Mouse (Mus musculus) lung, embryonic 14.5 days (tissue): ENCODE measurements around the gene BC107364. TPM values are rescaled to one million over a fixed set of nuclear protein-coding genes. Genes with fewer than 3 reads are reported as not detected.
"Not testable (repeated sequence)": the region's sequence is repeated elsewhere in the genome, so short reads cannot be mapped to it uniquely, and the experiment has no call there.

Experiments used
- ATAC-seq: fragments of 200-750 bp; cut with Nextera tagmentation; 2 replicates; pipeline ENCODE4 v1.8.0; 2017; ENCODE audit warnings: mild to moderate bottlenecking, moderate TSS enrichment, moderate library complexity; ENCODE audit not compliant: insufficient read depth
- DNase-seq: peaks from one replicate; pipeline ENCODE4 v3.0.0-alpha.2; 2015
- H3K27ac ChIP-seq: fragments of 300-500 bp; sonication (generic); 2 replicates; pipeline ENCODE4 v1.5.1; 2014; ENCODE audit warnings: low read depth, mild to moderate bottlenecking, moderate library complexity
- H3K27me3 ChIP-seq: fragments of 300-500 bp; sonication (generic); 2 replicates; pipeline ENCODE4 v1.6.1; 2014; ENCODE audit warnings: low read length, control low read depth; ENCODE audit not compliant: insufficient read depth
- H3K36me3 ChIP-seq: fragments of 300-500 bp; sonication (generic); 2 replicates; pipeline ENCODE4 v1.6.1; 2014; ENCODE audit warnings: control low read depth; ENCODE audit not compliant: insufficient read depth
- H3K4me1 ChIP-seq: fragments of 300-500 bp; sonication (generic); 2 replicates; pipeline ENCODE4 v1.6.1; 2014; ENCODE audit warnings: antibody characterized with exemption, control low read depth; ENCODE audit not compliant: insufficient read depth
- H3K4me2 ChIP-seq: fragments of 300-500 bp; sonication (generic); 2 replicates; pipeline ENCODE4 v1.6.1; 2014; ENCODE audit warnings: mild to moderate bottlenecking
- H3K4me3 ChIP-seq: fragments of 300-500 bp; sonication (generic); 2 replicates; pipeline ENCODE4 v1.5.1; 2014; ENCODE audit warnings: low read depth, low read length
- H3K9ac ChIP-seq: fragments of 300-500 bp; sonication (generic); 2 replicates; pipeline ENCODE4 v1.6.1; 2014
- H3K9me3 ChIP-seq: fragments of 300-500 bp; sonication (generic); 2 replicates; pipeline ENCODE4 v1.6.1; 2016; ENCODE audit warnings: low read depth, low read length, control low read depth
- CTCF ChIP-seq: IDR thresholded peaks from 2 replicates; pipeline ENCODE4 v1.5.1; 2016; ENCODE audit warnings: antibody characterized with exemption, low read depth
- WGBS: fragments of 180-500 bp; shearing (Covaris S2); extraction: QIAGEN DNeasy Blood & Tissue Kit; methylation state at CpG from one replicate; pipeline ENCODE4 v1.1.7; 2014; 5-methylcytosine and 5-hydroxymethylcytosine counted together
- polyA plus RNA-seq: library from polyadenylated mRNA; unstranded; fragments of >200 nt; fragmentation: Nextera tagmentation; extraction: Ambion mirVana; gene quantifications from 2 replicates; pipeline ENCODE4 v1.2.1, GENCODE M21; 2014

Gene BC107364
- polyA plus RNA-seq, 1 experiment from 2014 or later = not detected

GRCm38 (mm10) chr3:96411821-96412220 is 40.3 kb downstream of the BC107364 start:
- H3K4me1 ChIP-seq = no peaks in the 10 kb centered on the region
- peaks cover 40% of the 10 kb centered on the region for H3K27me3 ChIP-seq
- TF ChIP-seq CTCF = no peak
- DNase-seq (no peak), ATAC-seq (no peak)
- 79% methylated on average over 3 of the region's 3 CpGs for WGBS
- no peaks in the 10 kb centered on the region for H3K9me3 ChIP-seq
- H3K9ac ChIP-seq = no peak overlapping the region
- no peak overlapping the region for H3K27ac ChIP-seq
- no peaks in the 10 kb centered on the region for H3K36me3 ChIP-seq
- no peak overlapping the region for H3K4me2 ChIP-seq
- H3K4me3 ChIP-seq = no peak overlapping the region

- peaks cover 47% of the 10 kb centered on the region for H3K27me3 ChIP-seq
- H3K4me2 ChIP-seq = no peak overlapping the region
Measured at GRCm38 (mm10) chr3:96410966-96411365, 41.1 kb downstream of the BC107364 start.

GRCm38 (mm10) chr3:96409701-96410246 is 42.3 kb downstream of the BC107364 start:
- 3% methylated on average over 31 of the region's 31 CpGs for WGBS
- Histone ChIP-seq H3K4me3 (peak overlapping the region; percentile 15), H3K27me3 (peaks cover 58% of the 10 kb centered on the region)

More at GRCm38 (mm10) chr3:96410966-96411365, 41.1 kb downstream of the BC107364 start:
- Histone ChIP-seq H3K27ac (no peak overlapping the region), H3K9ac (no peak overlapping the region), H3K36me3 (no peaks in the 10 kb centered on the region), H3K9me3 (no peaks in the 10 kb centered on the region), H3K4me3 (no peak overlapping the region), H3K4me1 (no peaks in the 10 kb centered on the region)
- no peak; the same call in 1 of the 2 replicates for TF ChIP-seq CTCF
- DNase-seq = no peak
- whole genome bisulfite sequencing = 79% methylated on average over 5 of the region's 5 CpGs
- ATAC-seq = no peak

DNA sequence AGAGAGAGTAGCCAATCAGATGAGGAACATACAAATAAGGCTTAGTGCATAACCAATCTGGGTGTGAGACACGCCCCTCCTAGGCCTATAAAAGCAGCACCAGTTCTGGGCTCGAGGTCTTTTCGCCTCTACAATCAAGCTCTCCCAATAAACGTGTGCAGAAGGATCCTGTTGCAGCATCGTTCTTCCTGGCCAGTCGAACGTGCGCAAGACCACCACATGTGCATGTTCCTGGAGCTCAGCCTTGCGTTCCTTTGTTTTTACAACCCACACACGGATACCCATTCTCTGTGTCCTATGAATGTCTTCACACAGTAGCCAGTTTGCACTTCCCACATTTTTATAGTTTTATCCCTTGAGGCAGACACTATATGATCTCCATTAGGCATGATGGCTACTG is 44.0 kb downstream of the BC107364 start:
- not testable (repeated sequence) for H3K27ac ChIP-seq, DNase-seq, H3K4me1 ChIP-seq, H3K9me3 ChIP-seq, H3K36me3 ChIP-seq, H3K9ac ChIP-seq, H3K4me2 ChIP-seq, H3K4me3 ChIP-seq, ATAC-seq
- H3K27me3 ChIP-seq = peaks cover 75% of the 10 kb centered on the region
- 91% methylated on average over 8 of the region's 10 CpGs for WGBS

More at GRCm38 (mm10) chr3:96409701-96410246, 42.3 kb downstream of the BC107364 start:
- DNase-seq (peak; percentile 48), ATAC-seq (peak; percentile 19; the same call in 1 of the 2 replicates)
- Histone ChIP-seq H3K4me1 (no peaks in the 10 kb centered on the region), H3K9ac (no peak overlapping the region), H3K27ac (no peak overlapping the region), H3K4me2 (peak overlapping the region; percentile 51), H3K9me3 (no peaks in the 10 kb centered on the region; the same call in 1 of the 2 replicates), H3K36me3 (no peaks in the 10 kb centered on the region)
- no peak for TF ChIP-seq CTCF

DNA sequence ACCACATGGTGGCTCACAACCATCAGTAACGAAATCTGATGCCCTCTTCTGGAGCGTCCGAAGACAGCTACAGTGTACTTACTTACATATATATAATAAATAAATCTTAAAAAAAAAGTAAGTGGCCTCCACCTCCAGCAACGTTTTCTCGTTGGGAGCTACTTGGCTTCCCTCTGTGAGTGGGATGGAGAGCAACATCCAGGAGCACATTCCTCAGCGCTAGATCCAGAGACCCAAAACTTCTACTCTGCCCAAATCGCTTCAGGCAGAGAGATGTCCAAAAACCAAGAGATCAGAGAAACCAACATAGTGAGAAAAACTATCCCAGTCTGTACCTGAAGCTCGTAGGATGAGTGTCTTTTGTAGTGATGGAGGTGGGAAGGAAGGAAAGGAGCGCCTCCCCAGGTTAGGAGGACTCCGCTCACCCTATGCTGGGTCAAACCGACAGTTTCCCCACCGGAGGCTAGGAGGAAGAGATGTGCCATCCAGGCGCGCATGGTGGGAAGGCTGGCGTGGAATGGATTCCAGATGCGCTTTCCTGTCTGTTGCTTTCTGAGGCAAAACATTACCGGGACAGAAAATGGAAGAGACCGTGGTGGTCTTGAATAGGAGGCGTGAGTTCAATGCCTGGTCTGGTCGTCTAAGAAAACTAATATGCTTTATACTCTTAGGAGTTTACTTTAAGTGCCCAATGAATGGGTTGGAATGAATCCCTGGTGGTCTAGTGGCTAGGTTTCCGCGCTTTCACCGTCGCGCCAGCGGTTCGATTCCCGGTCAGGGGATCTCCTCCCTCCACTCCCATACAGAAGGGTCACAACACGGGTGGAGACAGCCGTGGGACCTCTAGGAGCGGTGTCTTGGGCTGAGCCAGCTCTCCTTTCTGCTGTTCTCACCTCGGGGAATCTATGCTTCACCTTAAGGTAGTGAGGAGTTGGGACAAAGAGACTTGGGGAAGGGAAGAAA is 46.3 kb downstream of the BC107364 start:
- Histone ChIP-seq H3K4me2 (no peak overlapping the region), H3K27ac (no peak overlapping the region), H3K4me3 (no peak overlapping the region), H3K4me1 (no peaks in the 10 kb centered on the region; the same call in 1 of the 2 replicates), H3K27me3 (peaks cover 90% of the 10 kb centered on the region), H3K36me3 (no peaks in the 10 kb centered on the region), H3K9ac (no peak overlapping the region), H3K9me3 (no peaks in the 10 kb centered on the region; the same call in 1 of the 2 replicates)
- no peak for TF ChIP-seq CTCF
- no peak for ATAC-seq
- DNase-seq = no peak
- WGBS = 56% methylated on average over 32 of the region's 32 CpGs

GRCm38 (mm10) chr3:96405004-96405403 is 47.1 kb downstream of the BC107364 start:
- DNase-seq = no peak
- H3K27ac ChIP-seq = no peak overlapping the region
- peaks cover 91% of the 10 kb centered on the region for H3K27me3 ChIP-seq
- WGBS = 10% methylated on average over 10 of the region's 11 CpGs
- no peak for TF ChIP-seq CTCF
- no peaks in the 10 kb centered on the region; the same call in 1 of the 2 replicates for H3K9me3 ChIP-seq
- H3K4me3 ChIP-seq = peak overlapping the region; percentile 21; the same call in 1 of the 2 replicates
- no peaks in the 10 kb centered on the region; the same call in 1 of the 2 replicates for H3K4me1 ChIP-seq
- H3K36me3 ChIP-seq = no peaks in the 10 kb centered on the region
- no peak for ATAC-seq
- H3K9ac ChIP-seq = no peak overlapping the region
- H3K4me2 ChIP-seq = peak overlapping the region; percentile 49; the same call in 1 of the 2 replicates

DNA sequence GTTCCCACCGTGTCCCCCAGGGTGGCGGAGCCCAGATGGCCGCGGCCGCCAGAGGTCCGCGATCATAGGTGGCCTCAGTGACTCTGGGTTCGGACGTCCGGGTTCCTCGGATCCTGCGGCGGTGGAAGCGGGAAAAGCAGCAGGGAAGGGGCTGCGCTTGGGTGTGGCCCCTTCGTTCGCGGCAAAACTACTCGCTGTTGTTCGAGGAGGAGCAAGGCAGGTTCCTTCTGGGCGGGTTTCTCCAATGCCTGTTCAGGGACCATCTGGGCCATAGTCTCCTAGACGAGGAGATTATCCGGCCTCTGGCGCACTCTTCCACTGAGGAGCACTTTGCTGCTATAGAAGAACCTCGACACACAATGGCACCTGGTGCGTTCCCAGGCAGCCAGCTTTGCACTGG is 47.7 kb downstream of the BC107364 start:
- Histone ChIP-seq H3K4me3 (peak overlapping the region; percentile 21), H3K27me3 (peaks cover 91% of the 10 kb centered on the region), H3K36me3 (no peaks in the 10 kb centered on the region), H3K27ac (no peak overlapping the region), H3K9me3 (no peaks in the 10 kb centered on the region; the same call in 1 of the 2 replicates), H3K4me2 (peak overlapping the region; percentile 49), H3K9ac (no peak overlapping the region), H3K4me1 (no peaks in the 10 kb centered on the region; the same call in 1 of the 2 replicates)
- no peak; the same call in 1 of the 2 replicates for TF ChIP-seq CTCF
- peak; percentile 13 for DNase-seq
- no peak for ATAC-seq
- WGBS = 1% methylated on average over 26 of the region's 26 CpGs
